Mouse (Mus musculus): Measurements from ENCODE around the gene Eif3j1.

Eif3j1 gene

DNA sequence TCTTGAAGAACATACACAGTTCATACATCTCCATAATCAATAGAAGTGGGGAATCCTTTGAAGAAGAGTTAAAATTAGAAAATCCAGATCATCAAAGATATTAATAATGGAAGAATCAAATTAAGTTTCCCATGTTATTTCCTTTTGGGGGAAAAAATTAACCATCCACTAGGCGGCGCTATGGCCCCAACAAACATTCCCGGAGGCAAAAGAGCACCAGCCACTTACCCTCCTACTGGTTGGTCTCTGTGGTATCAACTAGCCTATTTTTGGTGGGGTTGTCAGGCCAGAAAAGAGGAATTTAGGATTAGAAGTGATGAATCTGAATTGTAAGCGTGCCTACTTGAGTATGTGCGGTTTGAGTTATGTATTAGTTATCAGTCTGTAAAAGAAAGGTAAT is 41.6 kb downstream of the Eif3j1 start:
- no peak for TF ChIP-seq GATA4 (IDR thresholded peaks at IDR 0.05; ENCODE audit: insufficient replicate concordance, low read length)

DNA sequence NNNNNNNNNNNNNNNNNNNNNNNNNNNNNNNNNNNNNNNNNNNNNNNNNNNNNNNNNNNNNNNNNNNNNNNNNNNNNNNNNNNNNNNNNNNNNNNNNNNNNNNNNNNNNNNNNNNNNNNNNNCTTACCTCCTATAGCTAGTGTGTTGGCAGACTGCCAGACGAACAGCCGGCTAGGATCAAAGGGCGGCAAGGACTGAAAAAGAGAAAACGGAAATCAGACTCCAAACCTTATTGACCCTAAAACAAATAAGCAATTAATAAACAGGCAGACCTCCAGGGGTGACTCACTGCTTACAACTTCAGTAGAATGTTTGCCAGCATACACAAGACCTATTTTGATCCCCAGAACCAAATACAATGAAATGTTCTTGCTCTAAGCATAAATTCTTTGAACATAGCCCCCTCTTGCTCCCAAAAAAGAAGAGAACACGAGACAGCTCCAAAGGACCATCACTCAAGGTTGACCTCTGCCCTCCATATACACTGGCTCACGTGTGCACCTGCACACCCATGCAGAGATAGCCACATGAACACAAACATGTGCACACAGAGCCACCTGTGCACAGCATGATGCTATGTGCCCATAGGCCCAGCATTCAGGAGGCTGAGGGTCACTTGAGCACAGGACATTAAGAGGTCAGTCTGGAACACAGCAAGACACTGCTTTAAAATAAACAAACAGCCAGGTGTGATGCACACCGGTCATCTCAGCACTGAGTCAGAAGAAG is 53.5 kb downstream of the Eif3j1 start:
- TF ChIP-seq GATA4 (IDR thresholded peaks at IDR 0.05; ENCODE audit: insufficient replicate concordance, low read length), result no peak

GRCm38 (mm10) chr2:122086446-122086845 is 58.1 kb downstream of the Eif3j1 start:
- no peak for TF ChIP-seq GATA4 (IDR thresholded peaks at IDR 0.05; ENCODE audit: insufficient replicate concordance, low read length)

DNA sequence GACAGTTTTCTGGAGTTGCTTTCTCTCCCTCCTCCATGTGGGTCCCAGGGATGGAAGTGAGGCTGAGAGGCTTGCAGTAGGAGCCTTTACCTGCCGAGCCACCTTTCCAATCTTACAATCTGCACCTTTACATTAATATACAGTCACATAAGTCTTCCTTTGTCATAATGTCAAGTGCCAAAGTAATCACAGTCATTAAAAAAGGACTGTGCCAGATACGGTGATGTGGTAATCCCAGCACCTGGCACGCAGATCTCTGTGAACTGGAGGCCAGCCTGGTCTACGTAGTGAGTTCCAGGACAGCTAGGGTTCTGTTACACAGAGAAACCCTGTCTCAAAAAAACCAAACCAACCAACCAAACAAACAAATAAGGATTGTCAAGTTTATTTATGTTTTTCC is 65.5 kb downstream of the Eif3j1 start:
- TF ChIP-seq GATA4 (IDR thresholded peaks at IDR 0.05; ENCODE audit: insufficient replicate concordance, low read length), result no peak

DNA sequence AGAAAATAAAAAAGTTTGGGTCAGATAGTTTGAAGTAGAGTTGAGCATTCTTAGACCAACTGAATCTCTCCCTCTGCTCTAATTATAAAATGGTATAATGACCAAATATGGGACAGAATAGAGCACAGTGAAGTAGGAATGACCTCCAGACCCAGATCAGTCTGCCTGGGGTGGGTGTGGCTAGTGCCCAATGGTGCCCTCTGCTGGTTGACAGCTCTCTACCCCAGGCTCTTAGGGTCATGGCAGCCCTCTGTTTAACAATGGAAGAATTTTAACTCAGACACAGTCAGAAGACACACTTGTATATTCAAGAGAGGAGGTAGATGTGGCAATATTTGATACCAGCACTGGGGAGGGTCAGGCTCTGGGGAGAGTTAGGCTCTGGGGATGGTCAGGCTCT is 73.7 kb downstream of the Eif3j1 start:
- no peak for TF ChIP-seq GATA4 (IDR thresholded peaks at IDR 0.05; ENCODE audit: insufficient replicate concordance, low read length)
